Mouse (Mus musculus): ENCODE data around the gene Bves. TPM values are rescaled to one million over a fixed set of nuclear protein-coding genes. Genes with fewer than 3 reads are reported as not detected.
"Not testable (repeated sequence)": the region's sequence is repeated elsewhere in the genome, so short reads cannot be mapped to it uniquely, and the experiment has no call there.

Gene Bves
- total RNA-seq, 2 experiments from 2014 or later = 4.6 to 5.2 TPM

GRCm38 (mm10) chr10:45345217-45345616 lies 9.6 kb downstream of the Bves start:
- DNase-seq (ENCODE audit: low spot score in 2 of 2) = no peak

- DNase-seq (ENCODE audit: low spot score in 2 of 2) = not testable (repeated sequence)
Measured at GRCm38 (mm10) chr10:45348143-45348542, 12.6 kb downstream of the Bves start.

GRCm38 (mm10) chr10:45356091-45356490 lies 20.5 kb downstream of the Bves start:
- DNase-seq (ENCODE audit: low spot score in 2 of 2) = no peak

GRCm38 (mm10) chr10:45363396-45363795 lies 27.8 kb downstream of the Bves start:
- no peak for DNase-seq (ENCODE audit: low spot score in 2 of 2)

- DNase-seq (ENCODE audit: low spot score in 2 of 2) = no peak
Measured at GRCm38 (mm10) chr10:45366987-45367705, 31.6 kb downstream of the Bves start.

GRCm38 (mm10) chr10:45369639-45370038 lies 34.1 kb downstream of the Bves start:
- no peak for DNase-seq (ENCODE audit: low spot score in 2 of 2)

- DNase-seq (ENCODE audit: low spot score in 2 of 2) = no peak
Measured at GRCm38 (mm10) chr10:45370545-45370944, 35.0 kb downstream of the Bves start.

GRCm38 (mm10) chr10:45372994-45373692 lies 37.6 kb downstream of the Bves start:
- DNase-seq (ENCODE audit: low spot score in 2 of 2) = peak; percentile 74 to 78

- no peak for DNase-seq (ENCODE audit: low spot score in 2 of 2)
Measured at GRCm38 (mm10) chr10:45378269-45378668, 42.7 kb downstream of the Bves start.

- no peak for DNase-seq (ENCODE audit: low spot score in 2 of 2)
Measured at GRCm38 (mm10) chr10:45381937-45382636, 46.5 kb downstream of the Bves start.

GRCm38 (mm10) chr10:45382637-45382958 lies 47.0 kb downstream of the Bves start:
- DNase-seq (ENCODE audit: low spot score in 2 of 2) = no peak

GRCm38 (mm10) chr10:45398211-45398610 lies 62.6 kb downstream of the Bves start:
- DNase-seq (ENCODE audit: low spot score in 2 of 2) = no peak

- DNase-seq (ENCODE audit: low spot score in 2 of 2) = no peak
Measured at GRCm38 (mm10) chr10:45399702-45400243, 64.2 kb downstream of the Bves start.

- no peak for DNase-seq (ENCODE audit: low spot score in 2 of 2)
Measured at GRCm38 (mm10) chr10:45410624-45411341, 75.2 kb downstream of the Bves start.

GRCm38 (mm10) chr10:45411741-45412140 lies 76.2 kb downstream of the Bves start:
- no peak for DNase-seq (ENCODE audit: low spot score in 2 of 2)

GRCm38 (mm10) chr10:45412144-45412543 lies 76.6 kb downstream of the Bves start:
- DNase-seq (ENCODE audit: low spot score in 2 of 2) = no peak

Other genes starting within 250 kb of the Bves start
- gene Popdc3, start 157.7 kb upstream of the Bves start, total RNA-seq (2021) = 1 to 10 TPM; 8.5 to 8.6 TPM
- gene Lin28b, start 150.6 kb downstream of the Bves start, total RNA-seq (2021) = 1 to 10 TPM; 1.3 to 1.7 TPM
- 10 to 100 TPM; 23.2 to 24.7 TPM for gene Hace1, start 242.1 kb downstream of the Bves start, total RNA-seq (2021)